Mouse (Mus musculus): ENCODE data around the gene Nckap5. TPM values are rescaled to one million over a fixed set of nuclear protein-coding genes. Genes with fewer than 3 reads are reported as not detected.

The Nckap5 gene
- total and polyA plus RNA-seq, 3 experiments = not detected

GRCm38 (mm10) chr1:126481459-126482228 lies 349.0 kb downstream of the Nckap5 start:
- Histone ChIP-seq H3K27me3 (replicated peaks) (no peaks in the 10 kb centered on the region), H3K9me3 (replicated peaks; ENCODE audit: low read length) (peaks cover 73% of the 10 kb centered on the region), H3K36me3 (replicated peaks in 1 of 2; ENCODE audit: control insufficient read depth in 1 of 2, insufficient read depth in 1 of 2, low read length in 1 of 2) (no peaks in the 10 kb centered on the region), H3K9ac (ENCODE audit: insufficient read depth, low read depth) (no peak overlapping the region), H3K4me2 (ENCODE audit: insufficient read depth, low read depth, poor library complexity, severe bottlenecking) (no peak overlapping the region), H3K79me2 (replicated peaks; ENCODE audit: control insufficient read depth, extremely low read depth, insufficient read depth, poor library complexity, severe bottlenecking) (no peaks in the 10 kb centered on the region), H3K4me1 (ENCODE audit: control insufficient read depth in 1 of 2, insufficient read depth in 2 of 2) (no peaks in the 10 kb centered on the region), H3K4me3 (replicated peaks in 1 of 3; ENCODE audit: low read depth in 2 of 3, low read length in 2 of 3, poor library complexity in 1 of 3) (no peak overlapping the region), H3K27ac (ENCODE audit: insufficient read depth, low read depth) (no peak overlapping the region)
- in situ Hi-C loops (cut with MboI; ENCODE audit: low pct_ligation_motif_present, low pct_unique_long_range_greater_than_20kb, low sequenced_read_pairs) (no loop called here), dilution Hi-C loops (cut with MboI; ENCODE audit: extremely low pct_ligation_motif_present, extremely low pct_unique_long_range_greater_than_20kb, low sequenced_read_pairs) (no loop called here)
- DNase-seq (ENCODE audit: extremely low read depth) = no peak
- TF ChIP-seq RCOR1 (conservative IDR thresholded peaks at IDR 0.05; ENCODE audit: low read depth, low read length) = no peak
- no peak for TF ChIP-seq TCF12 (IDR thresholded peaks at IDR 0.05; ENCODE audit: low read depth, low read length)
- TF ChIP-seq RAD21 (IDR thresholded peaks at IDR 0.05; ENCODE audit: low read depth, low read length) = no peak
- TF ChIP-seq JUND (conservative IDR thresholded peaks at IDR 0.05; ENCODE audit: low read depth, low read length) = no peak
- TF ChIP-seq CTCF (conservative IDR thresholded peaks at IDR 0.05 in 1 of 2, IDR thresholded peaks at IDR 0.05 in 1 of 2; ENCODE audit: low read depth in 2 of 2, low read length in 2 of 2) = no peak
- no peak for TF ChIP-seq UBTF (IDR thresholded peaks at IDR 0.05; ENCODE audit: low read depth, low read length)
- no peak for TF ChIP-seq ZNF384 (IDR thresholded peaks at IDR 0.05; ENCODE audit: low read depth, low read length)
- no peak for TF ChIP-seq BHLHE40 (IDR thresholded peaks at IDR 0.05; ENCODE audit: low read depth, low read length)
- no peak for TF ChIP-seq HCFC1 (IDR thresholded peaks at IDR 0.05; ENCODE audit: low read depth, low read length)
- TF ChIP-seq IRF4 (IDR thresholded peaks at IDR 0.05; ENCODE audit: low read depth, low read length) = no peak
- no peak for TF ChIP-seq ETS1 (conservative IDR thresholded peaks at IDR 0.05; ENCODE audit: low read depth, low read length)
- no peak for TF ChIP-seq POLR2AphosphoS2 (IDR thresholded peaks at IDR 0.05; ENCODE audit: low read depth, low read length)
- TF ChIP-seq JUN (IDR thresholded peaks at IDR 0.05; ENCODE audit: insufficient read depth, low read depth, low read length) = no peak
- no peak for TF ChIP-seq KAT2A (IDR thresholded peaks at IDR 0.05; ENCODE audit: insufficient replicate concordance, low read length)
- no peak for TF ChIP-seq GABPA (IDR thresholded peaks at IDR 0.05; ENCODE audit: insufficient replicate concordance, low read depth, low read length)
- TF ChIP-seq MXI1 (IDR thresholded peaks at IDR 0.05; ENCODE audit: low read depth, low read length) = no peak
- no peak for TF ChIP-seq CHD2 (IDR thresholded peaks at IDR 0.05; ENCODE audit: low read length)
- TF ChIP-seq CHD1 (IDR thresholded peaks at IDR 0.05; ENCODE audit: low read depth, low read length) = no peak

GRCm38 (mm10) chr1:126473044-126473443 lies 357.6 kb downstream of the Nckap5 start:
- H3K27me3 ChIP-seq (replicated peaks) = no peaks in the 10 kb centered on the region
- in situ Hi-C loops (cut with MboI; ENCODE audit: low pct_ligation_motif_present, low pct_unique_long_range_greater_than_20kb, low sequenced_read_pairs) = no loop called here
- no peaks in the 10 kb centered on the region for H3K79me2 ChIP-seq (replicated peaks; ENCODE audit: control insufficient read depth, extremely low read depth, insufficient read depth, poor library complexity, severe bottlenecking)
- no peaks in the 10 kb centered on the region for H3K36me3 ChIP-seq (replicated peaks in 1 of 2; ENCODE audit: control insufficient read depth in 1 of 2, insufficient read depth in 1 of 2, low read length in 1 of 2)
- no peak overlapping the region for H3K4me2 ChIP-seq (ENCODE audit: insufficient read depth, low read depth, poor library complexity, severe bottlenecking)
- H3K4me3 ChIP-seq (replicated peaks in 1 of 3; ENCODE audit: low read depth in 2 of 3, low read length in 2 of 3, poor library complexity in 1 of 3) = no peak overlapping the region
- no peak for DNase-seq (ENCODE audit: extremely low read depth)
- H3K9ac ChIP-seq (ENCODE audit: insufficient read depth, low read depth) = no peak overlapping the region
- peaks cover 48% of the 10 kb centered on the region for H3K9me3 ChIP-seq (replicated peaks; ENCODE audit: low read length)
- TF ChIP-seq BHLHE40 (IDR thresholded peaks at IDR 0.05; ENCODE audit: low read depth, low read length) = no peak
- TF ChIP-seq HCFC1 (IDR thresholded peaks at IDR 0.05; ENCODE audit: low read depth, low read length) = no peak
- no peak for TF ChIP-seq EP300 (IDR thresholded peaks at IDR 0.05; ENCODE audit: low read length)
- no peak for TF ChIP-seq CHD1 (IDR thresholded peaks at IDR 0.05; ENCODE audit: low read depth, low read length)
- no peak for TF ChIP-seq ETS1 (conservative IDR thresholded peaks at IDR 0.05; ENCODE audit: low read depth, low read length)
- no peak for TF ChIP-seq SIN3A (IDR thresholded peaks at IDR 0.05; ENCODE audit: low read length)
- TF ChIP-seq MAZ (IDR thresholded peaks at IDR 0.05; ENCODE audit: low read depth, low read length) = no peak
- no peak for TF ChIP-seq GABPA (IDR thresholded peaks at IDR 0.05; ENCODE audit: insufficient replicate concordance, low read depth, low read length)
- TF ChIP-seq PAX5 (IDR thresholded peaks at IDR 0.05; ENCODE audit: low read length) = no peak
- no peak for TF ChIP-seq ZMIZ1 (IDR thresholded peaks at IDR 0.05; ENCODE audit: low read depth, low read length)
- no peak for TF ChIP-seq JUND (conservative IDR thresholded peaks at IDR 0.05; ENCODE audit: low read depth, low read length)
- TF ChIP-seq CTCF (conservative IDR thresholded peaks at IDR 0.05 in 1 of 2, IDR thresholded peaks at IDR 0.05 in 1 of 2; ENCODE audit: low read depth in 2 of 2, low read length in 2 of 2) = no peak
- no peak for TF ChIP-seq JUN (IDR thresholded peaks at IDR 0.05; ENCODE audit: insufficient read depth, low read depth, low read length)
- no peak for TF ChIP-seq POLR2AphosphoS2 (IDR thresholded peaks at IDR 0.05; ENCODE audit: low read depth, low read length)
- TF ChIP-seq UBTF (IDR thresholded peaks at IDR 0.05; ENCODE audit: low read depth, low read length) = no peak
- TF ChIP-seq SMC3 (IDR thresholded peaks at IDR 0.05; ENCODE audit: low read depth, low read length) = no peak
- TF ChIP-seq NELFE (IDR thresholded peaks at IDR 0.05; ENCODE audit: low read depth, low read length) = no peak
- TF ChIP-seq IRF4 (IDR thresholded peaks at IDR 0.05; ENCODE audit: low read depth, low read length) = no peak
- H3K4me1 ChIP-seq (ENCODE audit: control insufficient read depth in 1 of 2, insufficient read depth in 2 of 2) = no peaks in the 10 kb centered on the region
- dilution Hi-C loops (cut with MboI; ENCODE audit: extremely low pct_ligation_motif_present, extremely low pct_unique_long_range_greater_than_20kb, low sequenced_read_pairs) = no loop called here
- no peak overlapping the region for H3K27ac ChIP-seq (ENCODE audit: insufficient read depth, low read depth)
